Mouse (Mus musculus) forebrain, embryonic 14.5 days (tissue): ENCODE measurements around the gene Ssbp3. TPM values are rescaled to one million over a fixed set of nuclear protein-coding genes. Genes with fewer than 3 reads are reported as not detected.

Source experiments
- ATAC-seq: fragments of 200-750 bp; cut with Nextera tagmentation; 2 replicates; pipeline ENCODE4 v1.8.0; 2017; ENCODE audit warnings: mild to moderate bottlenecking, moderate library complexity
- DNase-seq: peaks from one replicate; pipeline ENCODE4 v3.0.0-alpha.2; 2015; ENCODE audit warnings: low spot score
- H3K27ac ChIP-seq: fragments of 300-500 bp; sonication (generic); 2 replicates; pipeline ENCODE4 v1.5.1; 2014; ENCODE audit warnings: low read depth, mild to moderate bottlenecking, control low read depth, low read length, moderate library complexity
- H3K27me3 ChIP-seq: fragments of 300-500 bp; sonication (generic); replicated peaks from 2 replicates; pipeline ENCODE4 v1.6.1; 2014; ENCODE audit warnings: low read length, control low read depth, mixed read lengths; ENCODE audit not compliant: control insufficient read depth, insufficient read depth
- H3K36me3 ChIP-seq: fragments of 300-500 bp; sonication (generic); 2 replicates; pipeline ENCODE4 v1.6.1; 2014; ENCODE audit warnings: low read length, control low read depth; ENCODE audit not compliant: control insufficient read depth, insufficient read depth
- H3K4me1 ChIP-seq: fragments of 300-500 bp; sonication (generic); 2 replicates; pipeline ENCODE4 v1.6.1; 2014; ENCODE audit warnings: antibody characterized with exemption, low read length, control low read depth; ENCODE audit not compliant: control insufficient read depth, insufficient read depth
- H3K4me2 ChIP-seq: fragments of 300-500 bp; sonication (generic); 2 replicates; pipeline ENCODE4 v1.6.1; 2014; ENCODE audit warnings: mild to moderate bottlenecking, control low read depth, low read length
- H3K4me3 ChIP-seq: fragments of 300-500 bp; sonication (generic); 2 replicates; pipeline ENCODE4 v1.5.1; 2014; ENCODE audit warnings: low read depth, low read length, control low read depth
- H3K9ac ChIP-seq: fragments of 300-500 bp; sonication (generic); 2 replicates; pipeline ENCODE4 v1.6.1; 2014; ENCODE audit warnings: mild to moderate bottlenecking, low read length, control low read depth, moderate library complexity
- H3K9me3 ChIP-seq: fragments of 300-500 bp; sonication (generic); replicated peaks from 2 replicates; pipeline ENCODE4 v1.6.1; 2016; ENCODE audit warnings: low read length, control low read depth, mixed read lengths; ENCODE audit not compliant: control insufficient read depth
- WGBS: fragments of 180-500 bp; shearing (Covaris S2); extraction: QIAGEN DNeasy Blood & Tissue Kit; methylation state at CpG from one replicate; pipeline ENCODE4 v1.1.7; 2014; 5-methylcytosine and 5-hydroxymethylcytosine counted together
- polyA plus RNA-seq: library from polyadenylated mRNA; unstranded; fragments of >200 nt; fragmentation: Nextera tagmentation; extraction: Ambion mirVana; gene quantifications from 2 replicates; pipeline ENCODE4 v1.2.1, GENCODE M21; 2014

Ssbp3 gene
- polyA plus RNA-seq, 1 experiment from 2014 or later: 118 TPM

DNA sequence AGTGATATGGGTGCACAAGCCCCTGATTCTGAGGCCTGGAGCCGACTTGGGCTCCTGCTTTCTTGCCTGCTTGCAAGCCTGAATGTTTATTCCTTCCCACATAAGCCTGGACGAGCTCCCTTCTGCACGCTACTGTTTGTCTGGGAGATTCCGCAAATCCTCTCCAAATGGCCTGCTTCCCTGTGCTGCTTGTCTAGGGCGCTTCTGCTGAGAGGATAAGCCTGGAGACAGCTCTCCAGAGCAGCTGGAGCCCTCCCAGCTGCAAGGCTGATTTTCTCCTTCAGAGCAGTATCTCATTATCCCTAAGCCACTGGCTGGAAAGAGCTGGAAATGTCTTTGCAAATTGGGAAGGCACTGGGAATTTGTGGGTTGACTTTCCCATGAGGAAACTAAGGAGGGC is 165.0 kb downstream of the Ssbp3 start:
- Histone ChIP-seq H3K36me3 (no peaks in the 10 kb centered on the region), H3K9me3 (no peaks in the 10 kb centered on the region), H3K4me3 (no peak overlapping the region), H3K4me1 (no peaks in the 10 kb centered on the region), H3K27me3 (no peaks in the 10 kb centered on the region), H3K9ac (no peak overlapping the region), H3K4me2 (no peak overlapping the region), H3K27ac (no peak overlapping the region)
- DNase-seq: no peak
- ATAC-seq: no peak
- WGBS: 58% methylated on average over 5 of the region's 5 CpGs

DNA sequence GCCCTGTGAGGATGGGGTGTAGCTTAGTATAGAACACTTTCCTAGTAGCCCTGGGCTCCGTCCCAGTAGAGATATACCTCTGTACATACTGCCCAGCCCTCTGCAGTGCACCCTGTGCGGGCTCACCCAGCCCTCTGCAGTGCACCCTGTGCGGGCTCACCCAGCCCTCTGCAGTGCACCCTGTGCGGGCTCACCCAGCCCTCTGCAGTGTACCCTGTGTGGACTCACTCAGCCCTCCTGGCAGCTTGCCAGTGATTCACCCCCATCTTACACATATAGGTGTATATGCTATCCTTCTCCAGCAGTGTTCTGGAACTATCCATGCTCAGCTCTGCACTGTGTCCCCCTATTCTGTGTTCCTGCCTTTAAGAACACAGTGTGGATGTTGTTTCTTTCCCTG is 168.4 kb downstream of the Ssbp3 start:
- Histone ChIP-seq H3K4me2 (no peak overlapping the region), H3K9me3 (no peaks in the 10 kb centered on the region), H3K9ac (no peak overlapping the region), H3K27me3 (no peaks in the 10 kb centered on the region), H3K4me1 (no peaks in the 10 kb centered on the region), H3K27ac (no peak overlapping the region), H3K36me3 (no peaks in the 10 kb centered on the region), H3K4me3 (no peak overlapping the region)
- 81% methylated on average over 4 of the region's 4 CpGs for WGBS
- no peak for ATAC-seq
- DNase-seq: no peak

DNA sequence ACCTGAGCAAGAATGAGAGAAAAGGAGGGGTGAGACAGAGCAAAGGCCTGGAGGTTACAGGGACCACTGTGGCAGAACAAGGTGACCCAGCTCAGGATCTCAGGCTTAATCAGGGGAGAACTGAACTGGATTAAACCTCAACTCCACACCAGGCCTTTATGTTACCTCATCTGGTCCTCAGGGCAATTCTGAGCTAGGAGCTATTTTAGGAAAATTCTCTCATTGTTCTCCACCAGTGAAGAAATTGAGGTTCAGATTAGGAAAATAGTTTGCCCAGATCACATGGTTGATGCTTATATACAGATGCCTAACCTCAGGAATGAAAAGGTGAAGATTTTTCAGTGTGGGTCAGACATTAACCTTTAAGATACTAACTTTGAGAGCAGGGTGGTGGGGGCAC is 169.2 kb downstream of the Ssbp3 start:
- DNase-seq (no peak), ATAC-seq (no peak)
- Histone ChIP-seq H3K4me1 (peaks cover 5% of the 10 kb centered on the region), H3K9me3 (no peaks in the 10 kb centered on the region), H3K36me3 (no peaks in the 10 kb centered on the region), H3K9ac (no peak overlapping the region), H3K27ac (no peak overlapping the region), H3K4me2 (no peak overlapping the region), H3K27me3 (no peaks in the 10 kb centered on the region), H3K4me3 (no peak overlapping the region)

DNA sequence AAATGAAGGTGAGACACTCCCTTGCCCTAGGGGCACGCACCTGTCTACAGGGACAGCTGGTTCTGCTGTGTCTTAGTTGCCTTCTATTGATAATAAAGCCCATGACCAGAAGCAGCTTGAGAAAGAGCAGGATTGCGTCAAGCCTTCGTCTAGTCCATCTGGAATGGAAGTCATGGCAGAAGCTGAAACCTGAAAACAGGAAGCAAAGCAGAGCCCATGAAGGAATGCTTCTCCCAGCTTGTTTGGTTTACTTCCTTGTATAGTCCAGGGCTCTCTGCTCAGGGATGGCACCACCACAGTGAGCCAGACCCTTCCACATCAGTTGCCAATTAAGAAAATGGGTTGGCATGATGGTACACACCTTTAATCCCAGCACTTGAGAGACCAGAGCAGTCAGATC is 171.7 kb downstream of the Ssbp3 start:
- Histone ChIP-seq H3K4me3 (no peak overlapping the region), H3K9ac (no peak overlapping the region), H3K36me3 (no peaks in the 10 kb centered on the region), H3K9me3 (no peaks in the 10 kb centered on the region), H3K4me1 (peaks cover 9% of the 10 kb centered on the region), H3K27me3 (no peaks in the 10 kb centered on the region), H3K27ac (no peak overlapping the region), H3K4me2 (no peak overlapping the region)
- 90% methylated on average over 3 of the region's 3 CpGs for WGBS
- ATAC-seq: no peak
- no peak for DNase-seq

DNA sequence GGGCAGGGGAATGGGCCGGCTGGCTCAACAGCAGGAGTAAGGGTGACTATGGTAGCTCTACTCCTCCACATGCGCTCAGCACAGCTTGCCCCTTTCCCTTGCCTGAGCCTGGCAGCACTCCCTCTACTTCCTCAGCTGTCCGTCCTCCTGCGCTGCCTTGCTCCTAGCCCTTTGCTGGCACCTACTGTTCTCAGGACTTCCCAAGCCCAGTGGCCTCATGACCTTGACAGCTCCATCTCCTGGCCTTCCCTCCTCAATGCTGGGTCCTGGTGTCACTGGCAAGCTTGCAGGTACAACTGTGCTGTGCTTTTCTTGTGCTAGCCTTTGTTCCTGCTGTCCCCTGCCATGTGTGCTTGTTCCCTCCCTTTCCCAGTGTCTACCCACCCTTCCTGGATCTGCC is 172.6 kb downstream of the Ssbp3 start:
- 97% methylated on average over 4 of the region's 4 CpGs for WGBS
- peaks cover 9% of the 10 kb centered on the region for H3K4me1 ChIP-seq
- ATAC-seq (no peak), DNase-seq (no peak)
- no peak overlapping the region for H3K27ac ChIP-seq
- no peaks in the 10 kb centered on the region for H3K27me3 ChIP-seq
- no peak overlapping the region for H3K4me3 ChIP-seq
- H3K36me3 ChIP-seq: no peaks in the 10 kb centered on the region
- H3K9ac ChIP-seq: no peak overlapping the region
- no peaks in the 10 kb centered on the region for H3K9me3 ChIP-seq
- no peak overlapping the region for H3K4me2 ChIP-seq

DNA sequence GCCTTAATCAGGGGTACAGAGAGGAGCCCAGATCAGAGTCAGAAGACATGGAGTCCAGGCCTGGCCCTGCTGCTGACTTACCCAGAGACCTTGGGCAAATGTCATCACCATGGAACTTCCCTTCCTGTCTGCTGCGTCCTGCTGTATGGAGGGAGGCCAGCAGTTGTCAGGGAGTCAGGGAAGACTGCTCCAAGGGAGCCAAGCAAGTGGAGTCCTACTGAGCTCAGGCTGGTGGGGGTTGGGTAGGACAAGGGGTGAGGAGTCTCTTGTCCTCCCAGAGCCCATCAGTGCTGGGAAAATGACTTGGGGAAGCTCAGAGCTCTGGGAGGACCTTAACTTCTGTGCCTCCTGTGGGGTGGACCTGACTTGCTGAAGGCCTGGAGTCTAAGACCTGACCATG is 173.8 kb downstream of the Ssbp3 start:
- peak overlapping the region; percentile 56 for H3K27ac ChIP-seq
- no peak overlapping the region for H3K4me2 ChIP-seq
- no peak for ATAC-seq
- H3K27me3 ChIP-seq: no peaks in the 10 kb centered on the region
- no peaks in the 10 kb centered on the region for H3K9me3 ChIP-seq
- no peak overlapping the region for H3K4me3 ChIP-seq
- DNase-seq: no peak
- WGBS: 54% methylated on average over 1 of the region's 1 CpGs
- H3K9ac ChIP-seq: peak overlapping the region; percentile 9; the same call in 1 of the 2 replicates
- H3K4me1 ChIP-seq: peaks cover 9% of the 10 kb centered on the region
- no peaks in the 10 kb centered on the region for H3K36me3 ChIP-seq

DNA sequence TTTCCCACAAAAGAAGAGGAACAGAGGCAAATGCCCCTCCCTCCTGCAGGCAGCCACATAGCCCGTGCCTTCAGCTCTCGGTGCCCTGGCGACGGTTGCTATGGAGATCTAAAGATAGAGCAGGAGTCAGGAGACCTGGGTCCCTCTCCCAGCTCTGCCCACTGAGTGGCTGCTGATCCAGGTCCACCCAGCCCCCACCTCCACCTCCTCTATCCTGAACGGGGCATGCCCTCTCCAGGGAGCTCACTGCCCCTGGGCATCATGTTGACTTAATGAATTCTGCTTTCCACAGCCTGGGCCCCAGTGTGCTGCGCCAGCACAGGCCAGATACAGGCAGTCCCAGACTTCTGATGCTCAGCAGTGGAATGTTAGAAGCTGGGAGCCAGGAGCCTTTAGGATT is 174.4 kb downstream of the Ssbp3 start:
- no peak overlapping the region for H3K4me2 ChIP-seq
- 3% methylated on average over 6 of the region's 6 CpGs for whole genome bisulfite sequencing
- ATAC-seq: peak; percentile 87

DNA sequence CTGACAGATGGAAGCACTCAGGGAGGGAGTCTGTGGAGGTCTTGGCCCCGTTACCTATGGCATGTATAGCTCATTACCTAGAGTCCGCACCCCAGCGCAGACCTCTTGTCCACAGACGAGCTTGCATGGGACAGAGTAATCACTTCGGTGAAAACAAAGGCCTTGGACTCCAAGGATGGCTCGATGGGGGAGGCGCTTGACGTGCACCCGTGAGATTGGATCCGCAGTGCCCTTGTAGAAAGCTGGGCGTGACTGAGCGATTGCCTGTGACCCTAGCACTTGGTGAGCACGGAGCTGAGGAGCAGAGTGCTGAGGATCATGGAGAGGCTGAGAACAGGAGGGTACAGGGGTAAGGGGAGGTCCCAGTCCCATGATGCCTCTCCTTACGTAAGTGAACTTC is 181.2 kb downstream of the Ssbp3 start:
- Histone ChIP-seq H3K4me3 (no peak overlapping the region), H3K4me1 (0 out of 2 replicates have a peak, but pooled peaks cover 2% of the 10 kb centered on the region), H3K4me2 (no peak overlapping the region), H3K36me3 (no peaks in the 10 kb centered on the region), H3K27ac (no peak overlapping the region), H3K9me3 (no peaks in the 10 kb centered on the region), H3K9ac (no peak overlapping the region), H3K27me3 (no peaks in the 10 kb centered on the region)
- ATAC-seq (no peak), DNase-seq (no peak)
- 82% methylated on average over 14 of the region's 14 CpGs for WGBS

More for the DNA sequence above, 174.4 kb downstream of the Ssbp3 start:
- peaks cover 9% of the 10 kb centered on the region for H3K4me1 ChIP-seq
- H3K27me3 ChIP-seq: no peaks in the 10 kb centered on the region
- no peak overlapping the region for H3K4me3 ChIP-seq
- no peaks in the 10 kb centered on the region for H3K9me3 ChIP-seq
- peak overlapping the region; percentile 56 for H3K27ac ChIP-seq
- DNase-seq: peak; percentile 75
- H3K9ac ChIP-seq: peak overlapping the region; percentile 9; the same call in 1 of the 2 replicates
- no peaks in the 10 kb centered on the region for H3K36me3 ChIP-seq

DNA sequence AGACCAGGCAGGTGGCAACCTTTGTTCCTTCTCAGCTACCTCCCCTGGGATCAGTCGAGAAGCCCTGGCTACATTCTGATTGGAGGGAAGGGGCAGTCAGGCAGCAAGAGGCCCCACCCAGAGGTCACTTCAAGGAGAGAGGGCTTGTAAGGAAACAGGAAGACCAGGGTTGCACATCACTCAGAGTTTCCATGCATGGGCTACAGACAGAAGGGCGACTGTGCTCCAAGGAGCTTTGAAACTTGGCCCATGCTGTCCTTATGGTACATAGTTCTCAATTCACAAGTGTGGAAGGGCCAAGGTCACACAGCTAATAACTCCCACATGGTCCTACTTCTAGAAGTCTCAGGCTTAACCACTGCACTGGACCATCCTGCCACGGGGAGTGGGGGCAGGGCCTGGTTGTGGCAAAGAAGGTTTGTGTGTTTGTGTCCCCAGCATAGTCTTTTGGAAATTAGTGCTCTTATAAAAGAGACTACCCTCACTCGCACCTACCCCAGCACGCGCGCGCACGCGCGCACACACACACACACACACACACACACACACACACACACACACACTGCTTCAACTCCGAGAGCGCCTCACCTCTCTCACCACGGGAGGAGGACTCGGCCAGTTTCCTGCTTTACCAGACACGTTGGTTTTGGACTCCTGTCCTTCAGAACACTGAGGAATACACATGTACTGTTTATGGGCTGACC is 184.1 kb downstream of the Ssbp3 start:
- no peaks in the 10 kb centered on the region for H3K9me3 ChIP-seq
- no peak overlapping the region for H3K9ac ChIP-seq
- 82% methylated on average over 16 of the region's 16 CpGs for WGBS
- ATAC-seq (no peak), DNase-seq (no peak)
- no peaks in the 10 kb centered on the region for H3K27me3 ChIP-seq
- no peak overlapping the region for H3K4me3 ChIP-seq
- H3K27ac ChIP-seq: no peak overlapping the region
- H3K36me3 ChIP-seq: no peaks in the 10 kb centered on the region
- H3K4me1 ChIP-seq: 0 out of 2 replicates have a peak, but pooled peaks cover 5% of the 10 kb centered on the region
- H3K4me2 ChIP-seq: no peak overlapping the region
